Mouse (Mus musculus): ENCODE data around the gene Narf. TPM values are rescaled to one million over a fixed set of nuclear protein-coding genes. Genes with fewer than 3 reads are reported as not detected.

Gene Narf
- polyA plus RNA-seq, 2 experiments, result 46.6 to 110 TPM

- Histone ChIP-seq H3K9me3 (ENCODE audit: control insufficient read depth, low read length) (no peaks in the 10 kb centered on the region), H3K9ac (replicated peaks) (no peak overlapping the region), H3K4me3 (ENCODE audit: insufficient read depth in 1 of 2, low read depth in 2 of 2, low read length in 2 of 2) (no peak overlapping the region), H3K27me3 (ENCODE audit: control insufficient read depth, insufficient read depth, low read length) (no peaks in the 10 kb centered on the region), H3K27ac (no peak overlapping the region), H3K4me1 (replicated peaks; ENCODE audit: control insufficient read depth in 2 of 2, insufficient read depth in 2 of 2, low read length in 1 of 2) (no peaks in the 10 kb centered on the region), H3K36me3 (replicated peaks; ENCODE audit: control insufficient read depth, insufficient read depth, low read depth) (peaks cover 2% of the 10 kb centered on the region), H3K4me2 (ENCODE audit: low read depth) (no peak overlapping the region)
- no peak for TF ChIP-seq CTCF (IDR thresholded peaks at IDR 0.05; ENCODE audit: low read depth)
- no peak for TF ChIP-seq EP300 (IDR thresholded peaks at IDR 0.05; ENCODE audit: low read depth)
- DNase-seq (ENCODE audit: low read depth in 3 of 3, low spot score in 3 of 3), result no peak
- ATAC-seq (ENCODE audit: insufficient read depth), result no peak
- 68% methylated on average over 3 of the region's 3 CpGs for WGBS (ENCODE audit: insufficient replicate concordance)
Observed at GRCm38 (mm10) chr11:121216831-121217230, 20.2 kb upstream of the Narf start.

- no peak for ATAC-seq (ENCODE audit: insufficient read depth)
- DNase-seq (ENCODE audit: low read depth in 3 of 3, low spot score in 3 of 3), result no peak
- Histone ChIP-seq H3K27ac (no peak overlapping the region), H3K36me3 (replicated peaks; ENCODE audit: control insufficient read depth, insufficient read depth, low read depth) (peaks cover 30% of the 10 kb centered on the region), H3K4me1 (replicated peaks; ENCODE audit: control insufficient read depth in 2 of 2, insufficient read depth in 2 of 2, low read length in 1 of 2) (no peaks in the 10 kb centered on the region), H3K27me3 (ENCODE audit: control insufficient read depth, insufficient read depth, low read length) (no peaks in the 10 kb centered on the region), H3K9ac (replicated peaks) (no peak overlapping the region), H3K9me3 (ENCODE audit: control insufficient read depth, low read length) (no peaks in the 10 kb centered on the region), H3K4me2 (ENCODE audit: low read depth) (no peak overlapping the region), H3K4me3 (ENCODE audit: insufficient read depth in 1 of 2, low read depth in 2 of 2, low read length in 2 of 2) (no peak overlapping the region)
- 82% methylated on average over 11 of the region's 11 CpGs for WGBS (ENCODE audit: insufficient replicate concordance)
- no peak for TF ChIP-seq EP300 (IDR thresholded peaks at IDR 0.05; ENCODE audit: low read depth)
Observed at GRCm38 (mm10) chr11:121219776-121220175, 17.3 kb upstream of the Narf start.

GRCm38 (mm10) chr11:121220771-121221170 is 16.3 kb upstream of the Narf start:
- Histone ChIP-seq H3K27ac (no peak overlapping the region), H3K36me3 (replicated peaks; ENCODE audit: control insufficient read depth, insufficient read depth, low read depth) (peaks cover 40% of the 10 kb centered on the region)
- TF ChIP-seq CTCF (IDR thresholded peaks at IDR 0.05; ENCODE audit: low read depth), result no peak
- TF ChIP-seq EP300 (IDR thresholded peaks at IDR 0.05; ENCODE audit: low read depth), result no peak

GRCm38 (mm10) chr11:121221321-121222010 is 15.6 kb upstream of the Narf start:
- no peaks in the 10 kb centered on the region for H3K9me3 ChIP-seq (ENCODE audit: control insufficient read depth, low read length)
- ATAC-seq (ENCODE audit: insufficient read depth) (no peak), DNase-seq (ENCODE audit: low read depth in 3 of 3, low spot score in 3 of 3) (no peak)
- H3K27me3 ChIP-seq (ENCODE audit: control insufficient read depth, insufficient read depth, low read length), result no peaks in the 10 kb centered on the region
- 69% methylated on average over 6 of the region's 6 CpGs for WGBS (ENCODE audit: insufficient replicate concordance)
- no peak overlapping the region for H3K9ac ChIP-seq (replicated peaks)
- peaks cover 44% of the 10 kb centered on the region for H3K36me3 ChIP-seq (replicated peaks; ENCODE audit: control insufficient read depth, insufficient read depth, low read depth)
- TF ChIP-seq CTCF (IDR thresholded peaks at IDR 0.05; ENCODE audit: low read depth) (no peak), EP300 (IDR thresholded peaks at IDR 0.05; ENCODE audit: low read depth) (no peak)
- no peaks in the 10 kb centered on the region for H3K4me1 ChIP-seq (replicated peaks; ENCODE audit: control insufficient read depth in 2 of 2, insufficient read depth in 2 of 2, low read length in 1 of 2)
- no peak overlapping the region for H3K4me2 ChIP-seq (ENCODE audit: low read depth)
- no peak overlapping the region for H3K4me3 ChIP-seq (ENCODE audit: insufficient read depth in 1 of 2, low read depth in 2 of 2, low read length in 2 of 2)
- no peak overlapping the region for H3K27ac ChIP-seq

More at GRCm38 (mm10) chr11:121220771-121221170, 16.3 kb upstream of the Narf start:
- Histone ChIP-seq H3K9ac (replicated peaks) (no peak overlapping the region), H3K27me3 (ENCODE audit: control insufficient read depth, insufficient read depth, low read length) (no peaks in the 10 kb centered on the region), H3K4me1 (replicated peaks; ENCODE audit: control insufficient read depth in 2 of 2, insufficient read depth in 2 of 2, low read length in 1 of 2) (no peaks in the 10 kb centered on the region), H3K4me3 (ENCODE audit: insufficient read depth in 1 of 2, low read depth in 2 of 2, low read length in 2 of 2) (no peak overlapping the region), H3K4me2 (ENCODE audit: low read depth) (no peak overlapping the region), H3K9me3 (ENCODE audit: control insufficient read depth, low read length) (no peaks in the 10 kb centered on the region)
- WGBS (ENCODE audit: insufficient replicate concordance), result 89% methylated on average over 5 of the region's 5 CpGs
- ATAC-seq (ENCODE audit: insufficient read depth) (no peak), DNase-seq (ENCODE audit: low read depth in 3 of 3, low spot score in 3 of 3) (no peak)

- ATAC-seq (ENCODE audit: insufficient read depth), result peak; percentile 4; the same call in 1 of the 2 replicates
- H3K9ac ChIP-seq (replicated peaks), result peak overlapping the region; percentile 69
- TF ChIP-seq EP300 (IDR thresholded peaks at IDR 0.05; ENCODE audit: low read depth) (no peak), CTCF (IDR thresholded peaks at IDR 0.05; ENCODE audit: low read depth) (no peak)
Observed at GRCm38 (mm10) chr11:121228129-121229017, 8.7 kb upstream of the Narf start.

More at GRCm38 (mm10) chr11:121228129-121229017, 8.7 kb upstream of the Narf start:
- Histone ChIP-seq H3K9me3 (ENCODE audit: control insufficient read depth, low read length) (no peaks in the 10 kb centered on the region), H3K27me3 (ENCODE audit: control insufficient read depth, insufficient read depth, low read length) (no peaks in the 10 kb centered on the region), H3K4me2 (ENCODE audit: low read depth) (peak overlapping the region; percentile 81), H3K4me3 (ENCODE audit: insufficient read depth in 1 of 2, low read depth in 2 of 2, low read length in 2 of 2) (peak overlapping the region; percentile 71 to 98), H3K4me1 (replicated peaks; ENCODE audit: control insufficient read depth in 2 of 2, insufficient read depth in 2 of 2, low read length in 1 of 2) (peaks cover 31 to 33% of the 10 kb centered on the region in 2 experiments), H3K36me3 (replicated peaks; ENCODE audit: control insufficient read depth, insufficient read depth, low read depth) (peaks cover 31% of the 10 kb centered on the region), H3K27ac (peak overlapping the region; percentile 41)
- 11% methylated on average over 21 of the region's 21 CpGs for WGBS (ENCODE audit: insufficient replicate concordance)
- peak in 1 of 3 experiments; percentile 27 for DNase-seq (ENCODE audit: low read depth in 3 of 3, low spot score in 3 of 3)
